Mouse (Mus musculus) embryonic facial prominence, embryonic 15.5 days (tissue): Measurements from ENCODE around the gene Bicdl2. TPM values are rescaled to one million over a fixed set of nuclear protein-coding genes. Genes with fewer than 3 reads are reported as not detected.

Source experiments
- ATAC-seq: fragments of 200-750 bp; cut with Nextera tagmentation; 2 replicates; pipeline ENCODE4 v1.8.0; 2017; ENCODE audit warnings: low read depth, moderate TSS enrichment; ENCODE audit not compliant: insufficient number of reproducible peaks, low FRiP score, low TSS enrichment
- H3K27ac ChIP-seq: fragments of 300-500 bp; sonication (generic); replicated peaks from 2 replicates; pipeline ENCODE4 v1.5.1; 2015; ENCODE audit warnings: mild to moderate bottlenecking, inconsistent platforms
- H3K27me3 ChIP-seq: fragments of 300-500 bp; sonication (generic); 2 replicates; pipeline ENCODE4 v1.6.1; 2015; ENCODE audit warnings: inconsistent platforms
- H3K36me3 ChIP-seq: fragments of 300-500 bp; sonication (generic); 2 replicates; pipeline ENCODE4 v1.6.1; 2015; ENCODE audit warnings: mild to moderate bottlenecking, inconsistent platforms
- H3K4me1 ChIP-seq: fragments of 300-500 bp; sonication (generic); 2 replicates; pipeline ENCODE4 v1.6.1; 2015; ENCODE audit warnings: inconsistent platforms
- H3K4me2 ChIP-seq: fragments of 300-500 bp; sonication (generic); replicated peaks from 2 replicates; pipeline ENCODE4 v1.6.1; 2015; ENCODE audit warnings: mild to moderate bottlenecking, inconsistent platforms
- H3K4me3 ChIP-seq: fragments of 300-500 bp; sonication (generic); replicated peaks from 2 replicates; pipeline ENCODE4 v1.5.1; 2015; ENCODE audit warnings: mild to moderate bottlenecking, inconsistent platforms
- H3K9ac ChIP-seq: fragments of 300-500 bp; sonication (generic); 2 replicates; pipeline ENCODE4 v1.6.1; 2015; ENCODE audit warnings: inconsistent platforms
- H3K9me3 ChIP-seq: fragments of 300-500 bp; sonication (generic); replicated peaks from 2 replicates; pipeline ENCODE4 v1.6.1; 2016; ENCODE audit warnings: inconsistent platforms
- WGBS: fragments of 180-500 bp; shearing (Covaris S2); methylation state at CpG from one replicate; pipeline ENCODE4 v1.1.7; 2015; 5-methylcytosine and 5-hydroxymethylcytosine counted together
- polyA plus RNA-seq: library from polyadenylated mRNA; unstranded; fragments of >200 nt; fragmentation: Nextera tagmentation; extraction: Ambion mirVana; gene quantifications from 2 replicates; pipeline ENCODE4 v1.2.1, GENCODE M21; 2015

Gene Bicdl2
- polyA plus RNA-seq, 1 experiment from 2014 or later: 17.0 TPM

- Histone ChIP-seq H3K36me3 (no peaks in the 10 kb centered on the region), H3K4me3 (no peak overlapping the region), H3K4me1 (no peaks in the 10 kb centered on the region), H3K27ac (no peak overlapping the region), H3K9ac (no peak overlapping the region), H3K9me3 (no peaks in the 10 kb centered on the region), H3K27me3 (no peaks in the 10 kb centered on the region; the same call in 1 of the 2 replicates), H3K4me2 (no peak overlapping the region)
- 49% methylated on average over 6 of the region's 6 CpGs for WGBS
- no peak for ATAC-seq
Measured at GRCm38 (mm10) chr17:23654001-23654400, 6.3 kb upstream of the Bicdl2 start.

GRCm38 (mm10) chr17:23654410-23654809 lies 5.9 kb upstream of the Bicdl2 start:
- Histone ChIP-seq H3K27me3 (peaks cover under 1% of the 10 kb centered on the region), H3K4me2 (no peak overlapping the region), H3K4me1 (no peaks in the 10 kb centered on the region), H3K9me3 (no peaks in the 10 kb centered on the region), H3K27ac (no peak overlapping the region), H3K4me3 (no peak overlapping the region), H3K9ac (no peak overlapping the region), H3K36me3 (no peaks in the 10 kb centered on the region)
- WGBS: 43% methylated on average over 2 of the region's 2 CpGs
- no peak for ATAC-seq

- Histone ChIP-seq H3K4me2 (no peak overlapping the region), H3K4me1 (peaks cover 13% of the 10 kb centered on the region; the same call in 1 of the 2 replicates), H3K4me3 (no peak overlapping the region), H3K9me3 (no peaks in the 10 kb centered on the region), H3K27me3 (peaks cover 36% of the 10 kb centered on the region), H3K27ac (no peak overlapping the region), H3K36me3 (no peaks in the 10 kb centered on the region), H3K9ac (no peak overlapping the region)
- WGBS: 76% methylated on average over 3 of the region's 3 CpGs
- ATAC-seq: no peak
Measured at GRCm38 (mm10) chr17:23658450-23658849, 1.9 kb upstream of the Bicdl2 start.

- Histone ChIP-seq H3K4me3 (peak overlapping the region; percentile 32), H3K36me3 (no peaks in the 10 kb centered on the region), H3K9me3 (no peaks in the 10 kb centered on the region), H3K4me1 (peaks cover 19% of the 10 kb centered on the region), H3K27me3 (peaks cover 36% of the 10 kb centered on the region), H3K9ac (no peak overlapping the region), H3K4me2 (peak overlapping the region; percentile 39), H3K27ac (peak overlapping the region; percentile 25; the same call in 1 of the 2 replicates)
- 2% methylated on average over 14 of the region's 14 CpGs for WGBS
- ATAC-seq: no peak
Measured at GRCm38 (mm10) chr17:23660876-23661200, 532 bp downstream of the Bicdl2 start.

- ATAC-seq: no peak
- H3K27ac ChIP-seq: no peak overlapping the region
- no peak overlapping the region for H3K4me3 ChIP-seq
- H3K36me3 ChIP-seq: peaks cover 4% of the 10 kb centered on the region
- no peaks in the 10 kb centered on the region for H3K9me3 ChIP-seq
- peaks cover 19% of the 10 kb centered on the region for H3K4me1 ChIP-seq
- 1% methylated on average over 9 of the region's 9 CpGs for WGBS
- H3K9ac ChIP-seq: no peak overlapping the region
- 0 out of 2 replicates have a peak overlapping the region, but pooled peaks have one; percentile 39 for H3K4me2 ChIP-seq
- peaks cover 36% of the 10 kb centered on the region for H3K27me3 ChIP-seq
Measured at GRCm38 (mm10) chr17:23661526-23661925, 1.2 kb downstream of the Bicdl2 start.

GRCm38 (mm10) chr17:23664556-23665021 lies 4.3 kb downstream of the Bicdl2 start:
- WGBS: 7% methylated on average over 5 of the region's 5 CpGs
- H3K4me1 ChIP-seq: peaks cover 19% of the 10 kb centered on the region
- peaks cover 26% of the 10 kb centered on the region for H3K36me3 ChIP-seq
- peaks cover 34% of the 10 kb centered on the region for H3K27me3 ChIP-seq
- ATAC-seq: no peak
- H3K9me3 ChIP-seq: no peaks in the 10 kb centered on the region
- H3K9ac ChIP-seq: no peak overlapping the region
- no peak overlapping the region for H3K27ac ChIP-seq
- H3K4me3 ChIP-seq: no peak overlapping the region
- 0 out of 2 replicates have a peak overlapping the region, but pooled peaks have one; percentile 10 for H3K4me2 ChIP-seq

- Histone ChIP-seq H3K9me3 (no peaks in the 10 kb centered on the region), H3K27me3 (peaks cover 25% of the 10 kb centered on the region), H3K27ac (no peak overlapping the region), H3K36me3 (peaks cover 34% of the 10 kb centered on the region), H3K9ac (no peak overlapping the region), H3K4me2 (no peak overlapping the region), H3K4me1 (peaks cover 15% of the 10 kb centered on the region), H3K4me3 (no peak overlapping the region)
- ATAC-seq: no peak
- 77% methylated on average over 14 of the region's 14 CpGs for WGBS
Measured at GRCm38 (mm10) chr17:23665511-23665910, 5.2 kb downstream of the Bicdl2 start.

- no peak overlapping the region for H3K9ac ChIP-seq
- 88% methylated on average over 7 of the region's 7 CpGs for WGBS
- peaks cover 24% of the 10 kb centered on the region for H3K4me1 ChIP-seq
- no peak overlapping the region for H3K4me3 ChIP-seq
- no peak overlapping the region for H3K4me2 ChIP-seq
- H3K27me3 ChIP-seq: no peaks in the 10 kb centered on the region
- no peak for ATAC-seq
- peaks cover 36% of the 10 kb centered on the region for H3K36me3 ChIP-seq
- no peaks in the 10 kb centered on the region for H3K9me3 ChIP-seq
- no peak overlapping the region for H3K27ac ChIP-seq
Measured at GRCm38 (mm10) chr17:23670516-23671074, 10.3 kb downstream of the Bicdl2 start.

- ATAC-seq: no peak
- H3K4me3 ChIP-seq: no peak overlapping the region
- peaks cover 33% of the 10 kb centered on the region for H3K36me3 ChIP-seq
- H3K4me1 ChIP-seq: peaks cover 33% of the 10 kb centered on the region
- H3K9ac ChIP-seq: no peak overlapping the region
- no peaks in the 10 kb centered on the region for H3K27me3 ChIP-seq
- no peak overlapping the region for H3K4me2 ChIP-seq
- no peak overlapping the region for H3K27ac ChIP-seq
- no peaks in the 10 kb centered on the region for H3K9me3 ChIP-seq
- WGBS: 92% methylated on average over 3 of the region's 3 CpGs
Measured at GRCm38 (mm10) chr17:23671519-23671918, 11.2 kb downstream of the Bicdl2 start.

GRCm38 (mm10) chr17:23672761-23673160 lies 12.5 kb downstream of the Bicdl2 start:
- Histone ChIP-seq H3K36me3 (peaks cover 22% of the 10 kb centered on the region), H3K9ac (0 out of 2 replicates have a peak overlapping the region, but pooled peaks have one; percentile 44), H3K4me1 (peaks cover 41% of the 10 kb centered on the region), H3K27ac (no peak overlapping the region), H3K4me3 (peak overlapping the region; percentile 73), H3K4me2 (peak overlapping the region; percentile 97), H3K9me3 (no peaks in the 10 kb centered on the region), H3K27me3 (no peaks in the 10 kb centered on the region)
- ATAC-seq: no peak
- WGBS: 63% methylated on average over 3 of the region's 3 CpGs

GRCm38 (mm10) chr17:23673424-23674073 lies 13.2 kb downstream of the Bicdl2 start, which contains the start of the genes Hcfc1r1 and Thoc6:
Gene Hcfc1r1, plus strand, starts transcription at chr17:23673596.
Gene Thoc6, minus strand, starts transcription at chr17:23673882.
- peak within 1 kb of the TSS; percentile 73 for H3K4me3 ChIP-seq
- H3K9me3 ChIP-seq: no peaks in the 10 kb centered on the region
- peaks cover 42% of the 10 kb centered on the region for H3K4me1 ChIP-seq
- peaks cover 4% of the 10 kb centered on the region for H3K27me3 ChIP-seq
- peaks cover 21% of the 10 kb centered on the region for H3K36me3 ChIP-seq
- peak within 1 kb of the TSS; percentile 59 for H3K9ac ChIP-seq
- H3K27ac ChIP-seq: peak within 1 kb of the TSS; percentile 86
- 0% methylated on average over 45 of the region's 45 CpGs for WGBS
- peak; percentile 90 for ATAC-seq
- peak within 1 kb of the TSS; percentile 97 for H3K4me2 ChIP-seq
